Mouse (Mus musculus): ENCODE measurements around the gene Zmym4.
"Not testable (repeated sequence)": the region's sequence is repeated elsewhere in the genome, so short reads cannot be mapped to it uniquely, and the experiment has no call there.

The Zmym4 gene

DNA sequence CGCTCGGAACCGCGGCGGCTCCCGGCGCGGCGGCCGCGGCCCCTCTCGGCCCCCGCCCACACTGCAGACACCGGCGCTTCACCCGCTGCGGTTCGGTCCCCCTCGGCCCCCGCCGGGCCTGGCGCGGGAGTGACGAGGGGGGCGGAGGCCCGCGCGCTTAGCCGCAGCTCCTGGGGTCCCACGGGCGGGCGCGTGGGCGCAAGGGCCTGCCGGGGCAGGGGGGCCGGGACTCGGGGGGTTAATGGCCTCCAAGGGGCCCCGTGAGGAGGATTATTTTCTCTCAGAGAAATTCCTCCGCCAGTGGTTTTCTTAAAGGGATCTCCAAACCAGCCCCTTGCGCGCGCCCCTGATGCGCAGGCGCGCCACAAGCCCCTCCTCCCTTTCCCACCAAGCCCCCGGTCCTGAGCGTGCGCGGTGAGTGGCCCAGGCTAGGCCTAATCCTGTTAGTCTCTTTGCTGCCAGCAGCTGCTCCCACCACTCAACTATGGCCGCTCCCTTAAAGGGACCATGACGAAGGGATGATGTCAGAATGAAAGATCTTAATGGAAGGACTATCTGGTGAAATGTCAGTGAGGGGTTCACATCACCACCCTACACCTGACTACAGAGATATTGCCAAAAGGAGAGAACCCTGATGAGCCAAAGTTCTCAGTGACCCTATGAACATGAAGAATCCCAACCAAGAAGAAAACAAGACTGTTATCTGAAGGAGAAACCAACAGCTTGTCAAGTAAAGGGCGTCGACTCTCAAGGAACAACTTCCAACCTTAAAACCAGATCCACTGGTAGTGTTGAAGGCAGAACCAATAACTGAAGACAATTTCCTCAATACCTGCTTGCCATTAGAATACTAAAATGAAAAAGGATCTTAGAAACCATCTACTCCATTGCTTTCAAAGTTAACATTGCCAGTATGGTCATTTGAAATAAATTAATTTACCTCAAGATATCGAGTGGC lies at the start of gene Zmym4:
Gene Zmym4 (minus strand): TSS at position 272 of the 958 bp plus-strand sequence.
- DNase-seq = peak; percentile 95 to 96

- DNase-seq = no peak
Measured at GRCm38 (mm10) chr4:127016366-127016765, 48.4 kb upstream of the Zmym4 start.

DNA sequence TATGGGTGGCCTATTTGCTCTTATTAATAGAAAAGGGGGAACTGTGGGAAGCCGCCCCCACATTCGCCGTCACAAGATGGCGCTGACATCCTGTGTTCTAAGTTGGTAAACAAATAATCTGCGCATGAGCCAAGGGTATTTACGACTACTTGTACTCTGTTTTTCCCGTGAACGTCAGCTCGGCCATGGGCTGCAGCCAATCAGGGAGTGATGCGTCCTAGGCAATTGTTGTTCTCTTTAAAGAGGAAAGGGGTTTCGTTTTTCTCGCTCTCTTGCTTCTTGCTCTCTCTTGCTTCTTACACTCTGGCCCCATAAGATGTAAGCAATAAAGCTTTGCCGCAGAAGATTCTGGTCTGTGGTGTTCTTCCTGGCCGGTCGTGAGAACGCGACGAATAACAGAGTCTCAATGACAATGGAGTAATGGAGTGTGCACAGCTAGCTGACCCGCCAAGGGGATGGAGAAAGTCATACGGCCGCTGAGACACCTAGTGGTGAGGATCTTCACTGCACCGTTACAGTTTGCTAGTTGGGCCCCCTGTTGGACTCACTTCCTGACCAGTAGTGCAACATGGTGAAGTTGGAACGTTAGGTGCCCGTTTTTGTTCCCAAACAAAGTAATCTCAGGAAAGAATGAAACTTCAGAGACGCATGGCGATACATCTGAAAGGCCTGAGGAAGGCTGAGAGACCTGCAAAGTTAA lies 47.5 kb upstream of the Zmym4 start:
- peak; percentile 92 to 94 for DNase-seq

DNA sequence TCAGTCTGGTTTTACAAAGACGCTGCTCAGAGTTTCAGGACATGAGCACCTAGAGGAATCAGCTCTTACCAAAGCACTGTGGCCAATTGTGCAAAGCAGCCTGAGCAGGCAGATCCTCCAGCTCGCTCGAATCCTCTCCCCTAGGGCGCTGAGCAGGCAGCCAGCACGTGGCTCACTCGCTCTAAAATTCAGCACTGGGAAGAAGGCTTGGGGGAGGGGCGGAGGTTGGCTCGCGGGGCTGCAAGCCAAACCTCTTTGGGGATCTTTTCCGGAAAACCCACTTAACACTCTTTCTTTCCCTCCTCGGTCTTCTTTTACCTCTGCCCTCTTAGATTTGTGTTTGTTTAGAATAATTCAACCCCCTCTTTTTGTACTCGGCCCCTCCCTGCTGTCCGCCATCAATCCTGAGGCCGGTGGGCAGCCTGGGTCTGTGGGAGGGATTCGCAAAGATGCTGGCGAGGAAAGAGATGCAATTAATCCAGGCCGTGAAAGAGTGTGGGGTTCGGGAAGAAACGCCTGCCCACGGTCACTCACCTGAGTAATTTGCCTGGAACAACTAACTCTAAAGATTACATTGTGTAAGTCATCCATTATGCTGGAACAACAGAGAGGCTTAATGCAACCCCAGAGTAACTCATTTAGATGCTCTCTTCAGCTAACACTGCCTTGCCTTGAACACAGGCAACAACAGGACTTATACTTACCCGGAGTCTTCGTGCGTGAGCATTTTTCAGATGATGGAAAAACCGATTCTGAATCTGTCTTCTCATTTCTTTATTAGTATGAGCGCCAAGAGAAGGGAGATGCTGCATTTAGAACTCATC lies 37.4 kb upstream of the Zmym4 start:
- DNase-seq = peak; percentile 81 to 91

- no peak for DNase-seq
Measured at GRCm38 (mm10) chr4:127004384-127004783, 36.4 kb upstream of the Zmym4 start.

DNA sequence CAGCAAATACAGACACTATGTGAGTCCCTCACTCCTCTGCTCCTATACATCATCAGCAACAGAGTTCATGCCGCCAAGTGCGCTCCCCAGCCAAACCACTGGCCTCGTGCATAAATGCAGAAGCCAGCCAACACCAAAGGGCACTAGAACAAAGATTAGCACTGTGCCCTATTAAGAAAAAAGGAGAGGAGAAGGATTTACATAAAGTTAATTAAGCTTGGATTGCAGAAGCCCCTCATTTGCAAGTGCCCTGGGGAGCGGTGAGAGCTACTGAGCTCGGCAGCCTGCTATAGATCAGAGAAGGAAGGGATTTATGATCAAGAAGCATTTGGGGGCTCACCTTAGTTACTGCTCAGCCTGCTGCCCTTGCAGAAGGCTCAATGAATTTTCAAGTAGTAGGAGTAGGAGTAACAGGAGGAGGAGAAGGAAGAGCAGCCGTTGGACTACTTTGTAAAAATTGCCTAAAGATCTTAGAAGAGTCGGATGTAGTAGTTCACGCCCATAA lies 32.7 kb upstream of the Zmym4 start:
- DNase-seq = no peak

DNA sequence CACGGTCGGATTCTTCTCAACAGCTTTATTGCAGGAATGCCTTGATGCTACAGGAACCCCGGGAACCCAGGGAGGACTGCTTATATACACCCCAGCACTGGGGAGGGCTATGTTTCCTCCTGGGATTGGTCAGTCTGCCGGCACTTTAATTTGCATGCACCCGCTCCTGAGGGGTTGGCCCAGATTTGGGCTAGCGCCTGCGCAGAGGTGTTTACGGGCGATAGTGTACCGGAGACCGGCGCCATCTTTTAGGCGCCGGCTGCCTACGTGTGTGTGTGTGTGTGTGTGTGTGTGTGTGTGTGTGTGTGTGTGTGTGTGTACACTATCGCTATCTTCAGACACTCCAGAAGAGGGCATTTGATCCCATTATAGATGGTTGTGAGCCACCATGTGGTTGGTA lies 31.4 kb upstream of the Zmym4 start:
- DNase-seq = not testable (repeated sequence)

GRCm38 (mm10) chr4:126992356-126992755 lies 24.4 kb upstream of the Zmym4 start:
- peak in 1 of 2 experiments; percentile 30 for DNase-seq

- no peak for DNase-seq
Measured at GRCm38 (mm10) chr4:126990553-126990952, 22.6 kb upstream of the Zmym4 start.

GRCm38 (mm10) chr4:126988503-126988902 lies 20.6 kb upstream of the Zmym4 start:
- DNase-seq = no peak

GRCm38 (mm10) chr4:126986768-126987167 lies 18.8 kb upstream of the Zmym4 start:
- DNase-seq = no peak

DNA sequence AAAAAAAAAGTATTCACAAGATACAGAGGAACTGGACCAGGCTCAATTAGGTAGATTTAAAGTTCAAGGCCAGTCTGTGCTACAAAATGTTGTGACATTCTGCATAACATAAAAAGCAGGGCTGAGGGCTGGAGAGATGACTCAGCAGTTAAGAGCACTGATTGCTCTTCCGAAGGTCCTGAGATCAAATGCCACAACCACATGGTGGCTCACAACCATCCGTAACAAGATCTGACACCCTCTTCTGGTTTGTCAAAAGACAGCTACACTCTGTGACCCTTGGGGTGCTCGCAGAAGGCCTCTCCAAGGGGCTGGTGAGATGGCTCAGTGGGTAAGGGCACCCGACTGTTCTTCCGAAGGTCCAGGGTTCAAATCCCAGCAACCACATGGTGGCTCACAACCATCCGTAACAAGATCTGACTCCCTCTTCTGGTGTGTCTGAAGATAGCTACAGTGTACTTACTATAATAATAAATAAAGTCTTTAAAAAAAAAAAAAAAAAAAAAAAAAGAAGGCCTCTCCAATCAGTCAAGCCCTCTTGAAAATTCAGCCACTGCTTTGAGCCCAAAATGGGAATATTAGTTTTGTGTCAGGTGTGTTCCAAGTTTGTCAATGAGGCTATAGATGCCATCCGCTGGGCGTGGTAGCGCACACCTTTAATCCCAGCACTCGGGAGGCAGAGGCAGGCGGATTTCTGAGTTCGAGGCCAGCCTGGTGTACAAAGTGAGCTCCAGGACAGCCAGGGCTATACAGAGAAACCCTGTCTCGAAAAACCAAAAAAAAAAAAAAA lies 16.0 kb upstream of the Zmym4 start:
- DNase-seq = not testable (repeated sequence)

DNA sequence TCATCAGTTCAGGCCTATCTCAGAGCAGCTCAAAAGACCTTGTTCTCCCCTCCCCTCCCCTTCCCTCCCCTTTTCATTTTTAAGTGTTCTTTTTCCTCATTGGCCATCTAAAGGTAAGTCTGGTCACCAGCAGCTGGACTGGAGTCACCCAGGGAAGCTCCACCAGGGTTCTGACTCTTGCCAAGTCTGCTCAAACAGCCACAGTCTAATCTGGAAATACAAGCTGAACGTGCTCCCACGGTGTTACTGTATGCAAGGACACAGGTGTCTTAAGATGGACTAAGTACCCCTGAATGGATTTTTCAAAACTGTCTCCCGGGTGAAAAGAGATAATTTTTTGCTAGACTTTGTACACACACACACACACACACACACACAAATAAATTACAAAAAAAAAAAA lies 15.4 kb upstream of the Zmym4 start:
- DNase-seq = no peak

DNA sequence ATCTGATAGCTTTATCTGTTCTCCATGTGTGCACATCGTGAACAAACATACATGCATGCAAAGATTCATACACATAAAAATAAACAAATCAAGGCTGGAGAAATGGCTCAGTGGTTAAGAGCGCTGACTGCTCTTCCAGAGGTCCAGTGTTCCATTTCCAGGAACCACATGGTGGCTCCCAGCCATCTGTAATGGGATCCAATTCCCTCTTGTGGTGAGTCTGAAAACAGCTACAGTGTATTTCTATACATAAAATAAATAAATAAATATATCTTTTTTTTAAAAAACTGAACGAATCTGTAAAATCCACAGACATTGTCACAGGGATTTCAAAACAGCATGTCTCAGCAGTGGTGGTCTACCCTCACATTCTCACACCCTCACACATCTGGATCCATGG lies 10.8 kb upstream of the Zmym4 start:
- no peak for DNase-seq

DNA sequence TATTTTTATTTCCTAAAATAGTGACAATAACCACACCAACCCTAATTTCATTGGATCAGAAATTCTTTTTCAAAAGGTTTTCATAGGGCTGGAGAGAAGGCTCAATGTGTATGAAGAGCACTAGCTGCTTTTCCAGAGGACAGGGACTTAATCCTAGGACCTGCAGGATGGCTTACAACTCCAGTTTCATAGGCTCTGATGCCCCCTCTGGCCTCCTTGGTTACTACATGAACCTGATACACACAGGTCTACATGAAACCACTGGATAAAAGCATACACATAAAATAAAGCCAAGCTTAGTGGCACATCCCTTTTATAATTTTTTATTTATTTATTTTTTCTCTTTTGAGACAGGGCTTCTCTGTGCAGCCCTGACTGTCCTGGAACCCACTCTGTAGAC lies 9.5 kb upstream of the Zmym4 start:
- peak; percentile 63 to 78 for DNase-seq

DNA sequence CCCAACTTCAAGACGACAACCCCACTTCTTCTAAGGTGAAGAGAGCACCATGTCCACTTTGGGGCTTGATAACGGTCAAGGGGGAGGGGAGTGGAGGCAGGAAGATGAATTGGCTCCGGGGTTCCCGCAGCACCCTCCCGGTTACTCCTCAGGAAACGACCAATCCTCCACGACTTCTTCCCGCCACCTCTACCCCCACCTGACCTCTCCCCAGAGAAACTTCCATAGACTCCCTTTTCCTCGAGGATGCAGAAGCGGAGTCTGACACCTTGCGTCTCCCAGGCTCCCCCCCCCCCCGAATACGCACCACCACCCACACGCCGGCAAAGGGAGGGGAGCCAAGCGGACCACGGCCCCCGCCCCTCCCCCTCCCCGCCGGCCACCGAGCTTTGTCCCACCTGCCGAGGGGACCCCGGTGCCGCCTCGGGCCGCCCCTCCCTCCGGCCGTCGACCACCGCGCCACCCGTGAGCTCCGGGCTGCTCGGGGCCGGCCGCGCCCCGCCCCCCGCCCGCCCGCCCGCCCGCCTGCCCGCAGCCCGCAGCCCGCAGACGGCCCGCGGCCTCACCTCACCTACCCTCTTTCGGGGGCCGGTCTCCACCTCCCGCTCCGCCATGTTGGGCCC lies 583 bp downstream of the Zmym4 start:
- DNase-seq = peak; percentile 39 to 54

- DNase-seq = no peak
Measured at GRCm38 (mm10) chr4:126958682-126959081, 9.3 kb downstream of the Zmym4 start.

GRCm38 (mm10) chr4:126958261-126958660 lies 9.7 kb downstream of the Zmym4 start:
- DNase-seq = no peak

- DNase-seq = no peak
Measured at GRCm38 (mm10) chr4:126957434-126957833, 10.5 kb downstream of the Zmym4 start.

- DNase-seq = not testable (repeated sequence)
Measured at GRCm38 (mm10) chr4:126950801-126951200, 17.1 kb downstream of the Zmym4 start.

GRCm38 (mm10) chr4:126943421-126943820 lies 24.5 kb downstream of the Zmym4 start:
- DNase-seq = no peak

Measured in cerebellum, postnatal 14 days (tissue).